Mouse (Mus musculus) mouse embryonic stem cell (cell line): ENCODE results near the gene Ivns1abp.

Source experiments
- in situ Hi-C, 2 experiments: fragments of 300-500 bp; cut with MboI; formaldehyde crosslinking; loops; 1 replicate in 1 of 2; 3 replicates in 1 of 2; pipeline ENCODE4 v1.14.3; 2019 to 2020; ENCODE audit warnings: low sequenced_read_pairs in 2 of 2, low pct_unique_long_range_greater_than_20kb in 1 of 2, mixed read lengths in 1 of 2; ENCODE audit not compliant: unreplicated experiment in 1 of 2

Gene Ivns1abp

DNA sequence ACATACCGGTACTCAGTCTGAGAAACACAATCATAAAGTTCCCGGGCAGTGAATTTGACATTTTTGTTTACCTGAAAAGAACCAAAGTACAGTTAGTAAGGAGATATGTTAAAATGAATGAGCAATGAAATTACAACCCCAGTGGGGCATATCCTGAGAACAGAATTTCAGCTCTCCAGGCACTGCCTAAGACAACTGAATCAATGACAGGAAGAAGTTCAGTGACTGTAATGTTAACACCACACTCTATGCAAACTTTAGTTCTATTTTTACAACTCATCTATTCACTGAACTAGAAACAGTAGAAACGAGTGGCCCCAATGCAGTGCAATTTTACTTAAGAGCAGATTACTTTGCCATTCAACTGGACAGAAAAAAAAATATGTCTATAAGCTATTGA, 26.3 kb downstream of the Ivns1abp start:
- in situ Hi-C loops: loop anchor here (25.0 kb wide), 1 partner anchor 933 kb away; no protein-coding TSS in a partner anchor

DNA sequence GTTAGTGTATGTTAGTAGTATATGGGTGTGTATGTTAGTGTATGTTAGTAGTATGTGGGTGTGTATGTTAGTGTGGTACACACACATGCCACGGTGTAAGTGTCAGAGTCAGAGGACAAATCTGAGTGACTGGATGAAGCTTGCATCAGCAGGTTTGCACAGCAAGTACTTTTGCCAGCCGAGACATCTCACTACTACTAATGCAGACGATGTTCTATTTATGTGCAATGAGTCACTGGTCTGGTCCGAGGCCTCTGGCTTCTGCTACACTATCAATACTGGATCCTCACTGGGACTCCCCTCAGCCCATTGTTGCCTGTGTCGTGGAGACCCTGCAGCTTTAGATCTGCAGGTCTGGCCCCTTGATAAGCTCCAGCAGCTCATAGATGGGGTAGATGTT, 27.3 kb downstream of the Ivns1abp start:
- in situ Hi-C loops: loop anchor here (25.0 kb wide), 1 partner anchor 934 kb away; no protein-coding TSS in a partner anchor

- in situ Hi-C loops: loop anchor here (25.0 kb wide), 1 partner anchor 936 kb away; no protein-coding TSS in a partner anchor
Measured at GRCm38 (mm10) chr1:151372823-151373222, 28.5 kb downstream of the Ivns1abp start.

DNA sequence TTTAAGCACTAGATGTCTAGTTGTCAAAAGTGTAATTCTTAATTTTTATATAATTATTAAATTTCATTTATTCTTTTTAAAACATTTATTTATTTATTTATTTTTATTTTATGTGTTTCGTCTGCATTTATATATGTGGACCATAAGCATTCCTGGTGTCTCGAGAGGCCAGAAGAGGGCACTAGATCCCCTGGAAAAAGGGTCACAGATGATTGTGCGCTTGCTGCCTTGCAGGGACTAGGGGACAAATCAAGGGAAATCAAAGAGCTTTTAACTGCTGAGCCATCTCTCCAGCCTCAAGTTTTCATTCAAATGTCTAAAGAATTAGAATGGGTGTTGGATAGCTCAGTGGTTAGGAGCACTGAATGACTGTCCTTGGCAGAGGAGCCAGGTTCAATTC, 33.1 kb downstream of the Ivns1abp start:
- in situ Hi-C loops: no loop called here

DNA sequence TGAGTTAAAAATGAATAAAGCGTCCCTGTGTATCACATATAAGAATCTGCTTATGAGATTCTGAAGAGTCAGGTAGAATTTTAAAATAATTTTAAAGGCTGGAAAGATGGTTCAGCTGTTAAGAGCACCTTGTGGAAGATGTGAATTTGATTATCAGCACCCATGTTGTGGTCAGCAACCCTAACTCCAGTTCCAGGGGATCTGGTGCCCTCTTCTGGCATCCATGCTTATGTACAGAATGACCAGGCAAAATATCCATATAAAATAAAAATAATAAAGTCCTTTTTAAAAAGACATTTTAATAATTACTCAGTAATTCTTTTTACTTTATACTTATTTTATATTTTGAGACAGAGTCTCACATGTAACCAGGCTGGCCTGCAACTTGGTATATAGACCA, 45.8 kb downstream of the Ivns1abp start:
- in situ Hi-C loops: no loop called here

DNA sequence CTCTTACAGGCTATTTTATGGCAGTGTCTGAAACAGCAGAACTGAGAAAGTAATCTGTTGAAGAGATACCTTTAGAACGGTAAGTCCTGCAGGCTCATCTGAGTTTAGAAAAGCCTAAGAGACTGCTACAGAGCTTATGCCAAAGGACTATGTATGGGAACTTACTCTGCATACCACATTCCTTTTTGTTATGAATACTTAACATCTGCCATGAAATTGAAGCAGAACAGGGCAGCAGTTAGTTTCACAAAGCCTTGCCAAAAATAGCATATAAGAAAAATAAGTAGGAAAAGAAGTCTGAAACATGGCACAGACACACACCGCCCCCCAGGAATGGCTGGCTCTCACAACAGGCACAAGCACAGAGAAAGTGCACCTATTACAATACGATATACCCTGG, 65.5 kb downstream of the Ivns1abp start:
- in situ Hi-C loops: loop anchor here in 1 of 2 experiments (25.0 kb wide), 1 partner anchor 998 kb away; no protein-coding TSS in a partner anchor
